Mouse (Mus musculus): Measurements from ENCODE around the gene Hs3st3a1. TPM values are rescaled to one million over a fixed set of nuclear protein-coding genes. Genes with fewer than 3 reads are reported as not detected.
A peak's percentile ranks its signal among the peaks of the same experiment; 100 is the strongest.

The Hs3st3a1 gene
- under 1 TPM; 0.27 to 0.30 TPM for total RNA-seq (2021)

DNA sequence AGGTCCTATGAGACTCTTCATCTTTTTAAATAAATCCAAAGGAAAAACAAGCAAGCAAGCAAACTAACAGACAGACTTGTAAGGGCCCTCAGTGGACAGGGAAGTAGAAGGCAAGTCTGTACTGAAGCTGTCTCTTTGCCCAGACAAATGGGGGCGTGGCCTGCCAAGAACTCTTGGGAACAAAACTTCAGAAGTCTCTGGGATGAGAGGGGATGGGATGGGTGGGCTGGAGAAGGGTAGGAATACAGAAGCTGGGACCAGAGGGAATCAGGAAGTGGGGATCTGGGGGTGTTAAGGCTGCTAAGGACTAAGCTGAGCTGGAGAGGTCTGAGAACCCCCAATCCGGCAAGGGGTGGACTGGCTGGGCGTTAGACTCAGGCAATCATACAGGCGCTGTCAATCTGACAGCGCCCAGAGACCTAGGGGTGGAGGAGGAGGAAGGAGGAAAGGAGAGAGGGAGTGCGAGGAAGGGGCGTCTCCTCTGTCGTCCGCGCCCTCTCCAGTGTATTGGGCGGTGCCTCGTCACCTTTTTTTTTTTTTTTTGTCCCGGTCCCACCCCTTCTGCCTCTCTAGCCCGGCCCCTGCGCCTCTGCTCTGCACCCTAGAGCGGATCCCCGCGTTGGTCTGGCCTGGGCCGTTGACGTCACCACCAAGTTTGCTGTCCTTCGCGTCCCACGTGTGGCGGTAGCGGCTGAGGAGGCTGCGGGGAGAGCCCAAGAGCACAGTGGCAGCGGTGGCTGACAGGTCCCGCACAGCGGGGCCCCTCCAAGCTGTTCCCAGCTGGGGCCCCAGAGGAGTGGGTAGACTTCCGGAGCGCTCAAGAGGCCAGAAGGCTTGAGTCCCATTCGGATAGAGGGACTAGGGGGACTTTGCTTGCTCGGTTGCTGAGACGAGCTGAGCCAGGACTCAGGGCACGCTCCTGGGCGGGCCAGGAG is at the start of gene Hs3st3a1:
Gene Hs3st3a1, plus strand, starts transcription at position 722 of the 935 bp plus-strand sequence.
- peak in 1 of 2 experiments; percentile 8 for DNase-seq

DNA sequence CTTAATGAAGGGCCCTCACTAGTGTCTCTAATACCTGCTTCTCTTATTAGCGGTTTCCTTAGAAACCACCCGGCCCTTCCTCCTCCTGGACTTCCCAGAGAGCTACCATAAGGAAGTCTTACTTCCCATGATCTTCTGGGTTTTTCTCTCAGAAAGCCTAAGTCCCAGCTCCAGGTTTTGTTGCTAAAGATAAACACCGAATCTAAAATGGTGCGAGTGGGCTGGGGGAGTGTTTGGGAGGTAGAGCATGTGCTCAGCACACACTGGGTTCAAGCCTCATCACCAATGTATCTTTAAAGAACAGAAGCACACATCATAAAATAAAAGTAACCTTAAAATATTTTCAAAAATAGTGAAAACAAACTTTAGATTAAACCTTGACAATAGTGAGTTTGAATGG is 48.8 kb upstream of the Hs3st3a1 start:
- DNase-seq, result no peak

DNA sequence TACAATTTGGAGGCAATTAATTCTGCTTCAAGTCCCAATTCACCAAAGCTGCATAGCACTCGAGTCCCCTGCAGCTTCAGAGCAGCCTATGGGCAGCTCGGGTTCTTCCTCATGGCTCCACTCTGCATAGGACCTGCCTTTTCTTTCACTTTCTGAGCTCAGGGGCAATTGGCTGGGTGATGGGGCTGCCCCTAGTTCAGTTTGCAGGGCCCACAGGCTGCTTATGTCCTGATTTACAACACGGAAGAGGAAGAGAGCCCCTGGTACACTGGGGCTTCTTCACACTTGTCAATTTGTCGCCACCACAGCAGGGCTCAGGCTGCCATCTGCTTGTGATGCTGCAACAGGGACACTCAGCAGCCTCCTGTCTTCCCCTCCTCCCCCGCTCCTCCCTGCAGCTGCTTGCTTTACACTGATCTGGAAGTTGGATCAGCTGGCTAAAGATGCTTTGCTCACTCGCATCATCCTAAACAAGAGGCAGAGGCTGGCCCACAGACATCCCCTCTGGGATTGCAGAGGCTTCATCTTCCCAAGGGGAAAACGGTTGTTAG is 38.7 kb upstream of the Hs3st3a1 start:
- peak; percentile 56 to 61 for DNase-seq

DNA sequence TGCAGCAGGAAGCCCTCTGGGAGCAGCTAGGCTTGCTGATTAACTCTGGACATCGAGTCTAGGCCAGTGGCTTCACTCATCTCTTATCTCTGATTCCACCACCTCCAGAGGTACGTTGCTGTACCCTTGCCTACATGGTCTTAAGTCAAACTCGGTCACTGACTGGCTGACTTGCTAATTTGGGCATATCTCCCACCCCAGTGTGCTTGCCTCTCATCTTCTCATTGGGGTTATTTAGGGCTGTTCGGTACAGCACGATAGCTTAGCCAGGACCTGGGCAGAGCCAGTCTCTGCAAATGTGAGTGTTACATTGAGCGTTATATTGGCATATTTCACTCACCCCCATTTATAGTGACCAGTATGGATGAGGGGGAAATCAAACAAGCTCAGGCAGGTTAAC is 38.2 kb upstream of the Hs3st3a1 start:
- DNase-seq, result no peak

DNA sequence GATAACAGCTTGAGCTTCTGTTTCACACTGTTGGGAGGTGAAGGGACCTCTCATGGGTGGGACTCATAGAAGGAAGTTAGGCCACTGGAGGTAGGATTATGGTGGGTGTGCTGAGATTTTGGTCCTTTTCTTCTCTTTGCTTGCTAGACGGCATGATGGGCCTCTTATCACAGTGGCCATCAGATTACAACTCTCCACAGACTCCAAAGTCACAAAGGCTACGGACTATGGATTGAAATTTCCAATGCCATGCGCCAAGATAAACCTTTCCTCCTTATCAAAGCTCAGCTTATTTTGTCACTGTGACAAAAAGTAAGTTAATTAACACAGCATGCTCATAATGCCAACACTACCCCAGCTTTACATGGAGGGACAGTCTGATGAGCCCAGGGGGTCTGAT is 37.5 kb upstream of the Hs3st3a1 start:
- DNase-seq, result no peak

DNA sequence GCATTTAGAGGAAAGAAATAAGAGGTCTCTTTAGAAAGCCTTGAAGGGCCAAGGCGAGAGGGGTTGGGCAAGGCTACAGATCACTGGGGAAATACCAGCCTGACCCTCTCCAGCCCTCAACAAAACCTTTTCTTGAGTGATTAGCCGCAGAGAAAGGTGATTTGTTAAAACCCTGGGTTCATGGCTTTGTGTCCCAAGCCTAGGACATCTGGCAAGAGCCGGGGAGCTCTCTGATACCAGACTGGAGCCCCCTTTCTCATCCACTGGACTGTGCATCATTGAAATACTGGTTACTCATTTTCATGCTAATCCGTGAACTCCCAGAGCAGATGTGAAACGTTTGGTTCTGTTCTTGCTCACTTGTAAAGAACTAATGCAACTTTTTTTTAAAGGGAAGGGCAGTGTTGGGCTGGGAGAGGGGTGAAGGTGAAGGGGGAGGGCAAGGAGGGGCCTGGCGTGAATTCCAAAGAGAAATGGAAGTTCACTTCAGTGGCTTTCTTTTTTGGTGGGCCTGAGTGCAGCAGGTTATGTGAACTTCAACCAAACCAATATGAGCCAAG is 34.5 kb upstream of the Hs3st3a1 start:
- no peak for DNase-seq

DNA sequence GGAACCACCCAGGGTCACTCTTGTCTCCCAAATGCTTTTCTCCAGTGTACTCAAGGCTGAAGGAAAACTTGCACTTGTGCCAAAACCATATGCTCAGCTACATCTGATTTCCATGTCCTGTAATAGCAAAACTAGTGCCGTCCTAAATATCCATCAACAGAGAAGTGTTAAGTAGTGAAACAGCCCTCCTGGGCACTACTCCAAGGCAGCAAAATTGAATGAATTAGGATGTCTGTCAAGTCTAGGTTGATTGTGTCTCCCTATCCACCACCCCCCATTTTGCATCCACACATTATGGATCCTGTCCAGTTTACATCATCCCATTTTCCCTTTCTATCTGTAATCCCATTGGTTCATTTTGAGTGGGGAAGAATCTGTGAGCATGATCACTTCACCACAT is 16.2 kb upstream of the Hs3st3a1 start:
- DNase-seq, result no peak

DNA sequence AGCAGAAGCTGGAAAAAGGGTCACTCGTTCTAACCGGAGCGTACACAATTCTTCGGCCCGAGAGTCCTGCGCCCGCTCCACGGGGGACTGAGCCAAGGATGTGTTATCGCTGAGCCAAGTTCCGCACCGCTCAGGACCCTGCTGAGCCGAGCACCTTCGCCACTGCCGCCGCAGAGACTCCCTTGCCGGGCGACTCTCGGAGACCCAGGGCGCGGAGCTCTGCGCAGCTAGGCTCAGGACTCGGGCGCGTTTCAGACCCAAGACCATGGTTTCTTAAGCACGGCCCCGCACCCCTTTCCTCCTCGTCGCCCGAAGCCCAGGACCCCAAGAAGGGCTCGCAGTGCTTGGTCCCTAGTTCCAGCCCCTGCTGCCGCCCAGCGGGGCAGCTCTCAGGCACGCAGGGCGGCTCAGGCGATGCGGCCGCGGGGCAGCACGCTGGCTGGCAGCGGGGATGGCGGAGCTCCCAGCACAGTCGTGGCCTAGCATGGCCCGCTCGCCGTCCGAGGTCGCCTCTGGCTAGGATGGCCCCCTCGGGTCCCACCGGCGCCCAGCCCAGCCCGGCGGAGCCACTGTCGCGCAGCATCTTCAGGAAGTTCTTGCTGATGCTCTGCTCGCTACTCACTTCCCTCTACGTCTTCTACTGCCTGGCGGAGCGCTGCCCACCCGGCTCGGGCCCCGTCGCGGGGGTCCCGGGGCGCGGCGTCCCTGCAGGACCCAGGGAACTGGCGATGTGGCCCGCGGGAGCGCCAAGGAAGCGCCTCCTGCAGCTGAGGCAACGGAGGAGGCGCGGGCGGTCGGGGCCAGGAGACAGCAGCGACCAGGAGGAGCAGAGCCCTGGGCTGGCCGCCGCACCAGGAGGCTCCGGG is 647 bp downstream of the Hs3st3a1 start:
- peak in 1 of 2 experiments; percentile 10 for DNase-seq

DNA sequence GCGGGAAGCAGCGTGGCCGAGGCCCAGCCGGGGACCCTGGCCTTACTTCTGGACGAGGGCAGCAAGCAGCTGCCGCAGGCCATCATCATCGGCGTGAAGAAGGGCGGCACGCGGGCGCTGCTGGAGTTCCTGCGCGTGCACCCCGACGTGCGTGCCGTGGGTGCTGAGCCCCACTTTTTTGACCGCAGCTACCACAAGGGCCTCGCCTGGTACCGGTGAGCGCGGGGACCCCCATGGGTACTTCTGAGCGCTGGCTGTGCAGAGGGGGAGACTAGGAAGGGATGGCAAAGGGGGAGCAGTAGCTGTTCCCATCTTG is 1.2 kb downstream of the Hs3st3a1 start, which contains the start of gene F930015N05Rik:
Gene F930015N05Rik, minus strand, starts transcription at position 242 of the 316 bp plus-strand sequence.
- DNase-seq, result peak in 1 of 2 experiments; percentile 2

DNA sequence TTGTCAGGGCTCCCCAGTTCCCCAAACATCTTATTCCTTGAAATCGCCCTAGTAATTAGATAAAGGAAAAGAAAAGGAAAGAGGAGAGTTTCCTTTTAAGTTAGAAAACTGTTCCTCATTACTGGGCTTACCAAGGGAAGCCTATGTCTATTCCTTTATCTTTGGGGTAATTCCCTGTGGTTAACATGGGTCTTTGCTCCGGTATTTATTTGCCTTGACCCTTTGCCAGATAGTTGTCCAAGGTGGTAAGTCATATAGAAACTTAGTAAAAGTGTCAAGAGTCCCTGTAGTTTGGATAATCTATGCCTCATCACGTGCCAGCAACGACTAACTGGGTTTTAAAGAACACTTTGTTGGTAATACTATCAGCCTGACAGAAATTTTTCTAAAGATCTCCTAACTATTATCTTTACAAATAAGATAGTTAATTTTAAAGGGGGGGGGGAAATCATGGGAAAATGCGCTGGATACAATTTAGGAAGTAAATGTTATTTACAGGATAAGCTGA is 1.7 kb downstream of the Hs3st3a1 start:
- DNase-seq, result no peak

DNA sequence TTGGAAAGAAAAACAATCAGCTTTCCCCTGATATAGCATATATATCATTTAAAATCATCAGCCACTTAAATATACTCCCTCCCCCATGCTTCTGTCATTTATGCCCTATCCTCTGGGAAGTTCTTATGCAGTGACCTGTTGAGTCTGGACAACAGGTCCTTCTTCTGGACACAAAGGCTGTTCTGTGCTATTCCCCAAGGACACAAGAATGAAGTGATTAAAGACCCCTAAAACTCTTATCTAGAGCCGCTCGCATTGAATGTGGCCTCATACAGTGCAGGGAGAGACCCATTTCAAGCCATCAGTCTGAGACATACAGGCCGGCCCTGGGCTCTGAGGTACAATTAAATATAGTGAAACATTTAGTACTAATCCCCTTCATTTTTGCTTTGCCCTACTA is 2.6 kb downstream of the Hs3st3a1 start:
- DNase-seq, result no peak

DNA sequence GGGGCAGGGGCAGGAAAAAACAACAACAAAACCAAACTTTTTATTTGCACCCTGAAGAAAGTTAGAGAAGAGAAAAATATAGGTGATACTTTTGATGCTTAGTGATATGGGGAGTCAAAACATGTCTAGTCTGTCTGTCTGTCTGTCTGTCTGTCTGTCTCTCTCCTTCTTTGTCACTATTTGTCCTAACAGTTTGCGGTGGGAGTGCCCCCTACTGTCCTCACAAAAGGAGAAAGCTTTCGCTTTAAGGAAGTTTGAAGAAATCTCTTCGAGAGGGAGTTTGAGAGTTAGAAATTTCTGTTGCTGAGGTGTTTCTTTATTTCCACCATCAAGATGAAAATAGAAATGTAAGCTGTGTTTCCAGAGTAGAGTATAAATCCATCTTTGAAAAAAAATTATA is 3.8 kb downstream of the Hs3st3a1 start:
- no peak for DNase-seq

DNA sequence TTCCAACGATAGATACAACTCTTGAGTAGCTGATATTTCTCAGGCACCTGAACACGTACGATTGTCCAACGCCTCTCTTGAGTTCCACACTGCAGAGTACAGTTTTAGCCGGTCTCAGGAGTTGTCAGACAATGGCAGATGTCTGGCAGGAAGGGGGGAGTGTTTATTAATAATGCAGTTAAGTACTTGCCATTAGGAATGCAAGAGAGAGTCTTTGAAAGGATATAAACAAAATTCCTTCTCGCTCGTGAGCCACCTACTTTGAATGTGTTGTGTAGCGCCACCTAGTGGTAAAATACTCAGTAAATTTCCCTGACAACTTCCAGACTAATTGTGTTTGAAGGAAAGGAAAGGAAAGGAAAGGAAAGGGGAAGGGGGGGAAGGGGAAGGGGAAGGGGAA is 7.0 kb downstream of the Hs3st3a1 start:
- DNase-seq, result no peak

DNA sequence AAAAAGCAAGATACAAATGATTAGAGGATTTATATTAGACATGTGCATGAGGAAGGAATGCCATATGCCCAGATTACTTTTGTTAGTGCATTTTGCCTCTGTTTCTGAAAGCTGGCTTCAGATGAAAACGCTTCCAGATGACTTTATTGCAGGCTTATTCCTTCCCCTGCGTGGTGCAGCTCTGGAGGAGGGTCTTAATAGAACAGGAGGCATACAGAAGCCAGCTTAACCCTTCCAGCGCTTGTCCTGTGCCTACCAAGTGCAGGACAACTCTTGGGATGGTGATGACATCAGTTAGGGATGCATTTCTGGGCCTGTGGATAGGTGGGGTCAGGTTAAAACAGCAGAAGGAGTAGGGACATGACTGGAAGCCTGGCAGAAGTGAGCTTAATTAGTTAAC is 7.6 kb downstream of the Hs3st3a1 start:
- no peak for DNase-seq

DNA sequence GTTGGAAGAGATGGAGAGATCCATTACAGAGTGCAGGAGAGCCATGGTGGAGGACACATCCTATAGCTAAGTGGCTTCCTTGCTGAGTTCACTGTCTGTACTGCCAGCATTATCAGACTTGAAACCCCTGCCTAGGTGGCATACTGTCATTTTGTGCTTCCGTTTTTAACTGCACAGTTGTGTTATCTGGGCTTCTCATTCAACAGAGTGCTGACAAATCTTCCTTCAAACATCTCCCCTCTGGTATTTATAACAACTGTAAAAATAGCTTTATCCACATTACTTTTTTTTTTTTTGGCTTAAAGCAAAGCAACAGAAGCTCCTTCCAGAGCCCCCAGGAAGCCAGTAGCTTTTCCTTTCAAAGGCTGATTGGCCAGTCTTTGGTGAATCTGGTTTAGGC is 10.1 kb downstream of the Hs3st3a1 start:
- no peak for DNase-seq

DNA sequence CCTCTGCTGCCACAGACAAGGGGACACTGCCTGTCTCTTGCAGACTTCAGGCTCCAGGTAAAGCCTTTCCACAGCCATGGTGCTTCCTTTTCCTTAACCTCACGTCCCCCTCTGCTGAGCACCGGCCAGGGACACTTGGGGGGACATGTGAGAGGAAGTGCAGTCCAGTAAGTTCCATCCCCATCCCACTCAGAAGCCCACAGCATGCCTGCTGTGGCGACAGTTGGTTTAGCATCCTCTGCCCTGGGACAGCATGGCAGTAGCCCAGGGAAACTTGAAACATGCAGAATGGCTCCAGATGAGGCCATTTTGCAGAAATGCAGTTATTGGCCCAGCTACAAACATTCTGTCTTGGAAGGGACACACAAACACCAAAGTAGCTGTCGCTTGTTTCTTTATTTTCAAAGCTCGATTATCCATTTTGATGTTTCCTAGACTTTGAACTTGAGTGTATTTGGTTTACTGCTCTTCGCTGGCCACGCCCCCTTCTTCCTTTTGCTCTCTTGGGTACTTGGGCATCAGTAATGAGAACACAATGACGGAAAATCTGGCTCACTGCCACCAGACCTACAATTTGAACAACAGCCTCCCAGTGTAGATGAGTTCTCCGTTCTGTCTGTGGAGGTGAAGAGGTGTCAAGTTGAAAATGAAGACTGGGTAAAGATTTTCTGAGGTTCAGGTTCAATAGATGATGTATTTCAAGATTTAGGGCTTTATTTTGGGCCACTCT is 13.6 kb downstream of the Hs3st3a1 start:
- DNase-seq, result no peak

DNA sequence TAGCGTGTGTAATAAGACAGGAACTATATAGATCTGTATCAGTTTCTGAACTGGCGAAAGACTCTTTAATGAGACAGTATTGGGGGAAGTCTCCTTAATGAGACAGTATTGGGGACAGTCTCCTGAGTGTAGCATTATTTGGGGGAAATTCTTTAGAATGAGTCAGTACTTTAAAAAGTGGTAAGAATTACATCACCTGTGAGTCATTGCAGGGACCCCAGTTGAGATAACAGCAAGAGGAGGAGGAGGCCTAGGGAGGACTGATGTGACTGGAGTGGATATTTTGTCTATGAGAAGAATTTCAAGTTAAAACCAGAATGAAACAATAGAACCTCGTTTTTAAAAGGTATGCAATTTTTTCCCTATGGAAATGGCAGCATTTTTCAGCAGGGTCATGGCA is 26.6 kb downstream of the Hs3st3a1 start:
- no peak for DNase-seq

DNA sequence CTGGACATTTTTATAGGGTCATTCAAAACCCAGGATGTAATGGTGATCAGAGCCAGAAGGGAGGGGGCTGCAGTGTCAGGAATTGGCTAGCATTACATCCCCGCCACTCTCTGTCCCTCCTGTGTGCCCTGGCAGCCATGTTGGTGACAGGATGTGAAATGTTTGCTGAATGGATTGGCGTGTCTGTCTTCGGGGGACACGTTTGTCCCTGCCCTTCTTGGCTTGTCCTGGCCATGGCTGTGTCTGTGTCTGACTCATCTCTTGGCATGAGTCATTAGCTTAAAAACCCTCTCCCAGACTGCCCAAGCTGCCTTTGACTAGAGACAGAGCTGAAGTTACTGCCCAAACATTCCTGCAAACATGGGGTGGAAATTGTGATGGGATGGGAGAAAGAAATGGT is 33.6 kb downstream of the Hs3st3a1 start:
- no peak for DNase-seq

DNA sequence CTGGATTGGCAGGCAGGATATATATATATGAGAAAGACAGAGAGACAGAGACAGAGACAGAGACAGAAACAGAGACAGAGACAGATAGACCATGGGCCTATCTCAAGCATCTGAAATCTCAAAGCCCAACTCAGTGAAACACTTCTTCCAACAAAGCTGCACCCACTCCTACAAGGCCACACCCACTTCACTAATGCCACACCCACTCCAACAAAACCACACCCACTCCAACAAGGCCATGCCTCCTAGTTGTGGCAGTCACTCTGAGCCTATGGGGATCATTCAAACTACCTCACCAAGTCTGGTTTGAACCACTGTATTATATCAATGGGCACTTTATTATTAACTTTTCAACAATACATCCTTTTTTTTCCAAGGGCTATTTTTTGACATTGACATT is 35.6 kb downstream of the Hs3st3a1 start:
- DNase-seq, result no peak

DNA sequence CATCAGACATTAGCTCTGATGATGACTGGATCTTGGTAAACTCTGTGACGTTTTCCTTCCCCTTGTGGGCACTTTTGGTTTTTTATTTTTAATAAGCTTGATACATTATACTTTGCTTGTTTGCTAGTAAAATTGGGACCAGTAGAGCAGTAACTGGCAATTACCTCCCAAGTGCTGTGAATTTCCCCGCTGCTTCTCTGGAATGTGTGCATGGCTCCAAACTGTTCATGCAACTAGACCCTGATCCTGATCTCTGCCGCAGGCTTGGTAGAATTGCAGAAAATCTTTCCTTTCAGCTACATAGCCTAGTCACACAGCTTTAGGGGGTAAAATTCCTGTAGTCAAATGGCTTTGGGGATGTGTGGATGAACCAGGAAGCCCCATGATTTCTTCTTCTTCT is 38.5 kb downstream of the Hs3st3a1 start:
- DNase-seq, result no peak

DNA sequence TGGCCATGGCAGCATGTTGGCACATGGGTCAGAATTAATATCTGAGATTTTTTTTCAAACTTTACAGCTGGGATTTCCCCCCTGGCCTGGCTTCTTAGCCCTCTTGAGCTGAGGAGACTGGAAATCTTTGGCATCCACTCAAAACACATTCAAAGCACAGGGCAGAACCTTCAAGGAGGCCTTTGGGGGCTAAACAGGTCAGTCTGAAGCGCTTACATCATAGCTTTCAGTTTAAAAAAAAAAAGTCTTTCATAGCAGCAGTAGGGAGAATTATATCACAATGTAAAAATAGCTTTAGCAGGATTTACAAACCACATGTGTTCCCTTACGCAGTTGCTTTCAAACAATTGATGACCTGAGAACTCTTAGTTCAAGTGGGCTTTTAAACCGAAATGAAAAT is 46.3 kb downstream of the Hs3st3a1 start:
- no peak for DNase-seq
